Mouse (Mus musculus) erythroblast, embryonic 14.5 days (primary cell): ENCODE results near the gene March9.

Experiments
- GATA1 ChIP-seq: IDR thresholded peaks from 2 replicates; pipeline ENCODE4 v1.6.1; 2012; ENCODE audit warnings: low read length, inconsistent platforms, mixed read lengths
- TAL1 ChIP-seq: IDR thresholded peaks from 3 replicates; pipeline ENCODE4 v1.6.1; 2012; ENCODE audit warnings: low read length, inconsistent platforms, mixed read lengths

GRCm38 (mm10) chr10:127059968-127060916 lies at the start of gene March9:
- TF ChIP-seq TAL1 (no peak), GATA1 (no peak)
